Mouse (Mus musculus): ENCODE measurements around the gene Mrpl37.
"Not testable (repeated sequence)": the region's sequence is repeated elsewhere in the genome, so short reads cannot be mapped to it uniquely, and the experiment has no call there.

Mrpl37 gene

DNA sequence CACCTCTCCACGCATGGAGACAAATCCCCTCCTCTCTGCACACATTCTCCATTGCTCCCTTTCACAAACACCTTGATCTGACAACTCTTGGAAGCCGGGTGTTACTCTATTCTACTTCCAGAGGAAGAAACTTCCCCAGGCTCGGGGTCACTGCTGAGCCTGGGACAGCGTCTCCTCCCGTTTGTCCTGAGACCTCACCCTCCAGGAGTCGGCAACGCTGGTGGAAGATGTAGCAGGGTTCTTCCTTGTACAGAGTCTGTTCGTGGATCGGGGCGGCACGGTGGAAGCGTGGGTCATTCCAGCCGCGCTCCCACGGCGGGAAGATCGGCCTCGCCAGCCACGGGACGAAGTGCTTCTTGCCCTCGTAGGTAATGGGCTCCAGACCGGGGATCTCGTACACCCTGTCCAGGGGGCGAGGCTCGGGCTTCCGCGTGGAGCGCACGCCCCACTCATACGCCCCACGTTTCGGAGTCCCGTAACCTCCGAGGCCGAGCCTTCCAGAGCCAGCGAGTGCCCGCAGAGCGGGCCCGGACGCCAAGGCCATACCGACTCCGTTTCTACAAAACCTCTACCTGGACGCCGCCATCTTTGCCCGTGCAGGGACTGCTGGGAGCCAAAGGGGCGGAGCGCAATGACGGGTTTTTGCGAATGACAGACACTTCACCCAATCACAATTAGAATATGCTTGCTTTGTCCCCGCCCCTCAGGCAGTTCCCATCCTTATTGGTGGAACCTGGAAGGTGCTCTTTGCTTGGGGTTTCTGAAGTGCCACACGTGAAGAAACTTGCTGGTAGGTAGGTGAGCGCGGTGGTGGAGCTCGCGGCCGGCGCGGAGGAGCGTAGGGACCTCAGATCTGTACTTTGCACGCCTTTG lies at the start of gene Mrpl37, which contains the start of gene Cyb5rl:
Mrpl37 (minus strand) TSS at position 617 of the 873 bp plus-strand sequence.
Cyb5rl (plus strand) TSS at position 737 of the 873 bp plus-strand sequence.
- peak; percentile 88 for DNase-seq (ENCODE audit: low read depth, low spot score)

- no peak for DNase-seq (ENCODE audit: low read depth, low spot score)
Observed at GRCm38 (mm10) chr4:107114278-107114677, 47.6 kb upstream of the Mrpl37 start.

DNA sequence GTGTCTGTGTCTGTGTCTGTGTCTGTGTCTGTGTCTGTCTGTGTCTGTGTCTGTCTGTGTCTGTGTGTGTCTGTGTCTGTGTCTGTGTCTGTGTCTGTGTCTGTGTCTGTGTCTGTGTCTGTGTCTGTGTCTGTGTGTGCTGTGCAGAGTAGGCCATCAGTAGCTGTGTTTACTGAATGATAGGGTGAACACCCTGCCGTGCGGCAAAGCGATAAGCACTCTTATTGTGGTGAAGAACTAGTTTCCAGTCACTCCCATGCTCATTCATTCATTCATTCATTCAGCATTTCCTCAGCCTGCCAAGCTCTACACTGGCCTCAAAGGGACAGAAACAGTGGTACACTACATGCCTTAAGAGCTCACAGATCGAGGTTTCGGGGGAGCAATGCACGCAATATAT lies 42.5 kb upstream of the Mrpl37 start:
- DNase-seq (ENCODE audit: low read depth, low spot score) = not testable (repeated sequence)

- no peak for DNase-seq (ENCODE audit: low read depth, low spot score)
Observed at GRCm38 (mm10) chr4:107108291-107108731, 41.6 kb upstream of the Mrpl37 start.

DNA sequence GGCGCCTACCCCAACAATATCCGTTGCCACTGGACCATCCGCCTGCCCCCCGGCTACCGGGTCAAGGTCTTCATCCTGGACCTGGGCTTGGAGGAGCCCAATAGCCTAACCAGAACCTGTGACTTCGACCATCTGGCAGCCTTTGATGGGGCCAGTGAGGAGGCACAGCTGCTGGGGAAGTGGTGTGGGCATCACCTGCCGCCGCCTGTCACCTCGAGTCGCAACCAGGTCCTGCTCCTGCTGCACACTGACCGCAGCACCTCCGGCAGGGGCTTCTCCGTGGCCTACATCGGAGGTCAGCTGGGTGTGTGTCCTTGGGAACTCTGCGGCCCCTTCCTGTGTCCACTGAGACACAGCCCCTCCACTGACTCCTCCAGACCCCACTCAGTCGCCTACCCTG lies 40.1 kb upstream of the Mrpl37 start:
- DNase-seq (ENCODE audit: low read depth, low spot score) = no peak

GRCm38 (mm10) chr4:107102220-107102619 lies 35.6 kb upstream of the Mrpl37 start:
- DNase-seq (ENCODE audit: low read depth, low spot score) = no peak

- no peak for DNase-seq (ENCODE audit: low read depth, low spot score)
Observed at GRCm38 (mm10) chr4:107098791-107099525, 32.3 kb upstream of the Mrpl37 start.

- no peak for DNase-seq (ENCODE audit: low read depth, low spot score)
Observed at GRCm38 (mm10) chr4:107098375-107098774, 31.7 kb upstream of the Mrpl37 start.

GRCm38 (mm10) chr4:107097871-107098270 lies 31.2 kb upstream of the Mrpl37 start:
- no peak for DNase-seq (ENCODE audit: low read depth, low spot score)

GRCm38 (mm10) chr4:107096841-107097373 lies 30.2 kb upstream of the Mrpl37 start, which contains the start of gene Cdcp2:
Gene Cdcp2, plus strand, starts transcription at chr4:107096891.
- no peak for DNase-seq (ENCODE audit: low read depth, low spot score)

DNA sequence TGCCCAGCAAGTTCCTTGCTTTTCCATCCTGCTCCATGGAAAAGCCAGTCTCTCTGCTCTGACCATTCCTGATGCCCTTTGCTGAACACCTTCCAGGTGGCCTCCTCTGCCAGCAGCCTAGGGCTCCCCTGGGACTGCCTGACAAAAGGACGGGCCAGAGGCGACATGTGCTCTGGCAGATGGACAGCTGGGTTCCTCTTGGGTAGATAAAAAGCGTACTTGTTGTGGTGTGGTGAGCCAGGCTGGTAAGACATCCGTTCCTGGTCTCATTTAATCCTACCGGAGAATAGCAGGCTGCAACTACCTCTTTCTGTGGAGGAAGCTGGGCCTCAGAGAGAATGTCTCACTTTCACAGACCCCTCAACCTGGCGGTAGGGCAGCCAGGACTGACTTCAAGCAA lies 29.4 kb upstream of the Mrpl37 start:
- DNase-seq (ENCODE audit: low read depth, low spot score) = no peak

DNA sequence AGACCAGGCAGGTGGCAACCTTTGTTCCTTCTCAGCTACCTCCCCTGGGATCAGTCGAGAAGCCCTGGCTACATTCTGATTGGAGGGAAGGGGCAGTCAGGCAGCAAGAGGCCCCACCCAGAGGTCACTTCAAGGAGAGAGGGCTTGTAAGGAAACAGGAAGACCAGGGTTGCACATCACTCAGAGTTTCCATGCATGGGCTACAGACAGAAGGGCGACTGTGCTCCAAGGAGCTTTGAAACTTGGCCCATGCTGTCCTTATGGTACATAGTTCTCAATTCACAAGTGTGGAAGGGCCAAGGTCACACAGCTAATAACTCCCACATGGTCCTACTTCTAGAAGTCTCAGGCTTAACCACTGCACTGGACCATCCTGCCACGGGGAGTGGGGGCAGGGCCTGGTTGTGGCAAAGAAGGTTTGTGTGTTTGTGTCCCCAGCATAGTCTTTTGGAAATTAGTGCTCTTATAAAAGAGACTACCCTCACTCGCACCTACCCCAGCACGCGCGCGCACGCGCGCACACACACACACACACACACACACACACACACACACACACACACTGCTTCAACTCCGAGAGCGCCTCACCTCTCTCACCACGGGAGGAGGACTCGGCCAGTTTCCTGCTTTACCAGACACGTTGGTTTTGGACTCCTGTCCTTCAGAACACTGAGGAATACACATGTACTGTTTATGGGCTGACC lies 28.0 kb upstream of the Mrpl37 start:
- no peak for DNase-seq (ENCODE audit: low read depth, low spot score)

GRCm38 (mm10) chr4:107091696-107092095 lies 25.0 kb upstream of the Mrpl37 start:
- DNase-seq (ENCODE audit: low read depth, low spot score) = no peak

DNA sequence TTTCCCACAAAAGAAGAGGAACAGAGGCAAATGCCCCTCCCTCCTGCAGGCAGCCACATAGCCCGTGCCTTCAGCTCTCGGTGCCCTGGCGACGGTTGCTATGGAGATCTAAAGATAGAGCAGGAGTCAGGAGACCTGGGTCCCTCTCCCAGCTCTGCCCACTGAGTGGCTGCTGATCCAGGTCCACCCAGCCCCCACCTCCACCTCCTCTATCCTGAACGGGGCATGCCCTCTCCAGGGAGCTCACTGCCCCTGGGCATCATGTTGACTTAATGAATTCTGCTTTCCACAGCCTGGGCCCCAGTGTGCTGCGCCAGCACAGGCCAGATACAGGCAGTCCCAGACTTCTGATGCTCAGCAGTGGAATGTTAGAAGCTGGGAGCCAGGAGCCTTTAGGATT lies 18.2 kb upstream of the Mrpl37 start:
- no peak for DNase-seq (ENCODE audit: low read depth, low spot score)

- no peak for DNase-seq (ENCODE audit: low read depth, low spot score)
Observed at GRCm38 (mm10) chr4:107084343-107084742, 17.7 kb upstream of the Mrpl37 start.

- DNase-seq (ENCODE audit: low read depth, low spot score) = no peak
Observed at GRCm38 (mm10) chr4:107083126-107083525, 16.5 kb upstream of the Mrpl37 start.

DNA sequence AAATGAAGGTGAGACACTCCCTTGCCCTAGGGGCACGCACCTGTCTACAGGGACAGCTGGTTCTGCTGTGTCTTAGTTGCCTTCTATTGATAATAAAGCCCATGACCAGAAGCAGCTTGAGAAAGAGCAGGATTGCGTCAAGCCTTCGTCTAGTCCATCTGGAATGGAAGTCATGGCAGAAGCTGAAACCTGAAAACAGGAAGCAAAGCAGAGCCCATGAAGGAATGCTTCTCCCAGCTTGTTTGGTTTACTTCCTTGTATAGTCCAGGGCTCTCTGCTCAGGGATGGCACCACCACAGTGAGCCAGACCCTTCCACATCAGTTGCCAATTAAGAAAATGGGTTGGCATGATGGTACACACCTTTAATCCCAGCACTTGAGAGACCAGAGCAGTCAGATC lies 15.5 kb upstream of the Mrpl37 start:
- no peak for DNase-seq (ENCODE audit: low read depth, low spot score)

DNA sequence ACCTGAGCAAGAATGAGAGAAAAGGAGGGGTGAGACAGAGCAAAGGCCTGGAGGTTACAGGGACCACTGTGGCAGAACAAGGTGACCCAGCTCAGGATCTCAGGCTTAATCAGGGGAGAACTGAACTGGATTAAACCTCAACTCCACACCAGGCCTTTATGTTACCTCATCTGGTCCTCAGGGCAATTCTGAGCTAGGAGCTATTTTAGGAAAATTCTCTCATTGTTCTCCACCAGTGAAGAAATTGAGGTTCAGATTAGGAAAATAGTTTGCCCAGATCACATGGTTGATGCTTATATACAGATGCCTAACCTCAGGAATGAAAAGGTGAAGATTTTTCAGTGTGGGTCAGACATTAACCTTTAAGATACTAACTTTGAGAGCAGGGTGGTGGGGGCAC lies 13.0 kb upstream of the Mrpl37 start:
- no peak for DNase-seq (ENCODE audit: low read depth, low spot score)

GRCm38 (mm10) chr4:107078894-107079293 lies 12.2 kb upstream of the Mrpl37 start:
- DNase-seq (ENCODE audit: low read depth, low spot score) = no peak

DNA sequence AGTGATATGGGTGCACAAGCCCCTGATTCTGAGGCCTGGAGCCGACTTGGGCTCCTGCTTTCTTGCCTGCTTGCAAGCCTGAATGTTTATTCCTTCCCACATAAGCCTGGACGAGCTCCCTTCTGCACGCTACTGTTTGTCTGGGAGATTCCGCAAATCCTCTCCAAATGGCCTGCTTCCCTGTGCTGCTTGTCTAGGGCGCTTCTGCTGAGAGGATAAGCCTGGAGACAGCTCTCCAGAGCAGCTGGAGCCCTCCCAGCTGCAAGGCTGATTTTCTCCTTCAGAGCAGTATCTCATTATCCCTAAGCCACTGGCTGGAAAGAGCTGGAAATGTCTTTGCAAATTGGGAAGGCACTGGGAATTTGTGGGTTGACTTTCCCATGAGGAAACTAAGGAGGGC lies 8.8 kb upstream of the Mrpl37 start:
- no peak for DNase-seq (ENCODE audit: low read depth, low spot score)

DNA sequence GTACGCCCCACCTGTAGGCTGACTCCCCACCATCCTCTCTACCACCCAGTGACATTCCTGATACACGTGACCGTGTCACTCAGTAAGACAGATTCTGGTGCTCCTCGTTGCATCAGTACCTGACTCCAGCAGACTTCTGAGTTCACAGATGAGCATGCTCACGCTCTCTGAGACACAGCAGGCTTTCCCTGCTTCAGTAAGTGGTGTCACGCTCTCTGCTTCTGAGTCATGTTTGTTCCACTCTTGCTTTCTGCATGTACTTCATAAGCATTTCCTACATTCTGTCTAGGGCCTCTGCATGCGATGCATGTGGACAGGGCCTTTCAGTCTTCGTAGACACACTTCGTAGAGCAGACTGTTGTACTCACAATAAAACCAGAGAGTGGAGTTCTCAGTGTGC lies 5.7 kb upstream of the Mrpl37 start:
- no peak for DNase-seq (ENCODE audit: low read depth, low spot score)
